Mouse (Mus musculus) midbrain, postnatal 0 days (tissue): ENCODE measurements at regions not wholly inside any gene's neighbourhood (a gene's known extent, or its start where the extent isn't known, plus 50 kb on each side); places are given as distances from the start of the nearest gene placed in this dataset.

Source experiments
- ATAC-seq: fragments of 200-750 bp; cut with Nextera tagmentation; 2 replicates; pipeline ENCODE4 v1.8.0; 2017; ENCODE audit warnings: moderate number of reproducible peaks, mild to moderate bottlenecking, moderate TSS enrichment, moderate library complexity; ENCODE audit not compliant: low FRiP score
- DNase-seq: peaks from one replicate; pipeline ENCODE4 v3.0.0-alpha.2; 2015; ENCODE audit warnings: low spot score
- H3K27ac ChIP-seq: fragments of 300-500 bp; sonication (generic); 2 replicates; pipeline ENCODE4 v1.5.1; 2014; ENCODE audit warnings: low read depth, mild to moderate bottlenecking, low read length, mixed read lengths
- H3K27me3 ChIP-seq: fragments of 300-500 bp; sonication (generic); 2 replicates; pipeline ENCODE4 v1.6.1; 2014; ENCODE audit warnings: low read length, control low read depth, mixed read lengths; ENCODE audit not compliant: insufficient read depth
- H3K36me3 ChIP-seq: fragments of 300-500 bp; sonication (generic); 2 replicates; pipeline ENCODE4 v1.6.1; 2014; ENCODE audit warnings: low read length, control low read depth, mixed read lengths; ENCODE audit not compliant: insufficient read depth
- H3K4me1 ChIP-seq: fragments of 300-500 bp; sonication (generic); 2 replicates; pipeline ENCODE4 v1.6.1; 2014; ENCODE audit warnings: mild to moderate bottlenecking, control low read depth, antibody characterized with exemption, low read length, mixed read lengths; ENCODE audit not compliant: insufficient read depth
- H3K4me2 ChIP-seq: fragments of 300-500 bp; sonication (generic); 2 replicates; pipeline ENCODE4 v1.6.1; 2014; ENCODE audit warnings: low read depth, mild to moderate bottlenecking, low read length, mixed read lengths; ENCODE audit not compliant: poor library complexity, severe bottlenecking
- H3K4me3 ChIP-seq: fragments of 300-500 bp; sonication (generic); 2 replicates; pipeline ENCODE4 v1.5.1; 2014; ENCODE audit warnings: low read depth, mild to moderate bottlenecking, low read length, moderate library complexity
- H3K9ac ChIP-seq: fragments of 300-500 bp; sonication (generic); replicated peaks from 2 replicates; pipeline ENCODE4 v1.6.1; 2014; ENCODE audit warnings: mild to moderate bottlenecking, low read length, moderate library complexity, mixed read lengths; ENCODE audit not compliant: poor library complexity, severe bottlenecking
- H3K9me3 ChIP-seq: fragments of 300-500 bp; sonication (generic); 2 replicates; pipeline ENCODE4 v1.6.1; 2016; ENCODE audit warnings: low read length, control low read depth
- CTCF ChIP-seq: IDR thresholded peaks from 2 replicates; pipeline ENCODE4 v1.5.1; 2016; ENCODE audit warnings: antibody characterized with exemption, mild to moderate bottlenecking
- WGBS: fragments of 180-500 bp; shearing (Covaris S2); extraction: QIAGEN DNeasy Blood & Tissue Kit; methylation state at CpG from one replicate; pipeline ENCODE4 v1.1.7; 2014; 5-methylcytosine and 5-hydroxymethylcytosine counted together

- Histone ChIP-seq H3K36me3 (no peaks in the 10 kb centered on the region), H3K27me3 (no peaks in the 10 kb centered on the region), H3K4me1 (no peaks in the 10 kb centered on the region), H3K9ac (no peak overlapping the region), H3K27ac (peak overlapping the region; percentile 62), H3K9me3 (no peaks in the 10 kb centered on the region), H3K4me3 (no peak overlapping the region), H3K4me2 (no peak overlapping the region)
- 42% methylated on average over 12 of the region's 12 CpGs for WGBS
- ATAC-seq (peak; percentile 71), DNase-seq (peak; percentile 80)
- TF ChIP-seq CTCF: no peak
Measured at GRCm38 (mm10) chr19:28087607-28088546, 76.9 kb upstream of the Rfx3 start.

GRCm38 (mm10) chr19:28070386-28070785 lies 59.4 kb upstream of the Rfx3 start:
- ATAC-seq (no peak), DNase-seq (no peak)
- no peak overlapping the region for H3K4me3 ChIP-seq
- no peak overlapping the region for H3K27ac ChIP-seq
- H3K27me3 ChIP-seq: no peaks in the 10 kb centered on the region
- no peak for TF ChIP-seq CTCF
- H3K4me1 ChIP-seq: no peaks in the 10 kb centered on the region
- H3K9ac ChIP-seq: no peak overlapping the region
- H3K4me2 ChIP-seq: no peak overlapping the region
- H3K36me3 ChIP-seq: no peaks in the 10 kb centered on the region
- 85% methylated on average over 3 of the region's 3 CpGs for WGBS
- no peaks in the 10 kb centered on the region for H3K9me3 ChIP-seq
